Comparison of ENCODE assay signal across 24 mouse cellular contexts in genomic region chr5:31840406-31840805, GRCm38 (mm10).
DNase-seq lines count a peak whose midpoint lies in the region; ATAC-seq and TF ChIP-seq lines count a peak whose summit lies in the region.
"Had no signal": no experiment of that assay in that cellular context is flagged by ENCODE, and none has a peak within 500 bp of the region (broad histone marks: within the 10 kb centered on the region; RNA-seq: fewer than 3 reads in every experiment).

No protein-coding gene starts in this region.

- TF ChIP-seq EP300 in lung, postnatal 0 days (IDR thresholded peaks at IDR 0.05) = no peak

- TF ChIP-seq CTCF in lung, postnatal 0 days (IDR thresholded peaks at IDR 0.05) = no peak

- no peak overlapping the region for H3K4me2 ChIP-seq in heart, embryonic 13.5 days
- no peak overlapping the region for H3K4me2 ChIP-seq in kidney, embryonic 16.5 days (replicated peaks; ENCODE audit: low read depth, low read length)
- H3K4me2 ChIP-seq in lung, embryonic 15.5 days = no peak overlapping the region
- H3K4me2 ChIP-seq in lung, postnatal 0 days (replicated peaks; ENCODE audit: low read depth, low read length) = no peak overlapping the region
- H3K4me2 ChIP-seq: embryonic facial prominence, embryonic 13.5 days; embryonic facial prominence, embryonic 15.5 days; forebrain, embryonic 12.5 days had no signal

- H3K36me3 ChIP-seq in heart, embryonic 13.5 days = no peaks in the 10 kb centered on the region
- no peaks in the 10 kb centered on the region for H3K36me3 ChIP-seq in kidney, embryonic 16.5 days (ENCODE audit: insufficient read depth, low read length)
- no peaks in the 10 kb centered on the region for H3K36me3 ChIP-seq in lung, embryonic 15.5 days
- no peaks in the 10 kb centered on the region for H3K36me3 ChIP-seq in lung, postnatal 0 days (ENCODE audit: insufficient read depth, low read length)
- H3K36me3 ChIP-seq: embryonic facial prominence, embryonic 13.5 days; embryonic facial prominence, embryonic 15.5 days; forebrain, embryonic 10.5 days; forebrain, embryonic 12.5 days had no signal

- peaks cover 1% of the 10 kb centered on the region; the same call in 1 of the 2 replicates for H3K9me3 ChIP-seq in heart, embryonic 13.5 days
- H3K9me3 ChIP-seq in kidney, embryonic 16.5 days (ENCODE audit: low read length) = peaks cover 5% of the 10 kb centered on the region; the same call in 1 of the 2 replicates
- H3K9me3 ChIP-seq in lung, embryonic 15.5 days = no peaks in the 10 kb centered on the region
- no peaks in the 10 kb centered on the region for H3K9me3 ChIP-seq in lung, postnatal 0 days (ENCODE audit: low read length)
- H3K9me3 ChIP-seq: forebrain, embryonic 12.5 days had no signal

- intact Hi-C loops in heart, postnatal 36 days (cut with DNase I) = no loop called here

- 72% methylated on average over 1 of the region's 1 CpGs for WGBS in heart, embryonic 13.5 days
- 77% methylated on average over 1 of the region's 1 CpGs for WGBS in kidney, embryonic 16.5 days
- 55% methylated on average over 1 of the region's 1 CpGs for WGBS in lung, embryonic 15.5 days
- 58% methylated on average over 1 of the region's 1 CpGs for WGBS in lung, postnatal 0 days

- no peak overlapping the region for H3K4me3 ChIP-seq in heart, embryonic 13.5 days
- no peak overlapping the region for H3K4me3 ChIP-seq in kidney, embryonic 16.5 days (ENCODE audit: low read length)
- H3K4me3 ChIP-seq in lung, embryonic 15.5 days = no peak overlapping the region
- no peak overlapping the region for H3K4me3 ChIP-seq in lung, postnatal 0 days (ENCODE audit: low read depth, low read length)
- H3K4me3 ChIP-seq: embryonic facial prominence, embryonic 13.5 days; embryonic facial prominence, embryonic 15.5 days; erythroblast, embryonic 14.5 days; forebrain, embryonic 10.5 days; forebrain, embryonic 12.5 days had no signal

- ATAC-seq in heart, embryonic 13.5 days (ENCODE audit: extremely low read depth, insufficient number of reproducible peaks, low FRiP score, low TSS enrichment) = no peak
- no peak for ATAC-seq in kidney, embryonic 16.5 days (ENCODE audit: low FRiP score, low TSS enrichment)
- peak; percentile 89 for ATAC-seq in lung, embryonic 15.5 days (ENCODE audit: borderline replicate concordance, extremely low read depth, low FRiP score, low TSS enrichment)
- ATAC-seq in lung, postnatal 0 days = peak; percentile 71
- ATAC-seq: forebrain, embryonic 14.5 days had no signal

- H3K27ac ChIP-seq in heart, embryonic 13.5 days (replicated peaks) = peak overlapping the region; percentile 45
- H3K27ac ChIP-seq in kidney, embryonic 16.5 days (ENCODE audit: low read length) = 0 out of 2 replicates have a peak overlapping the region, but pooled peaks have one; percentile 21
- H3K27ac ChIP-seq in lung, embryonic 15.5 days = peak overlapping the region; percentile 54
- no peak overlapping the region for H3K27ac ChIP-seq in lung, postnatal 0 days (ENCODE audit: low read length)
- H3K27ac ChIP-seq: embryonic facial prominence, embryonic 13.5 days; embryonic facial prominence, embryonic 15.5 days; forebrain, embryonic 10.5 days; forebrain, embryonic 12.5 days had no signal

- H3K4me1 ChIP-seq in heart, embryonic 13.5 days = peaks cover 22% of the 10 kb centered on the region
- 0 out of 2 replicates have a peak, but pooled peaks cover 3% of the 10 kb centered on the region for H3K4me1 ChIP-seq in kidney, embryonic 16.5 days (ENCODE audit: insufficient read depth, low read length)
- peaks cover 14% of the 10 kb centered on the region; the same call in 1 of the 2 replicates for H3K4me1 ChIP-seq in lung, embryonic 15.5 days
- H3K4me1 ChIP-seq in lung, postnatal 0 days (ENCODE audit: insufficient read depth, low read depth, low read length) = no peaks in the 10 kb centered on the region
- H3K4me1 ChIP-seq: embryonic facial prominence, embryonic 13.5 days; embryonic facial prominence, embryonic 15.5 days; forebrain, embryonic 10.5 days; forebrain, embryonic 12.5 days had no signal

- no peak overlapping the region for H3K9ac ChIP-seq in heart, embryonic 13.5 days
- no peak overlapping the region for H3K9ac ChIP-seq in kidney, embryonic 16.5 days (replicated peaks; ENCODE audit: low read length)
- H3K9ac ChIP-seq in lung, embryonic 15.5 days = no peak overlapping the region
- H3K9ac ChIP-seq in lung, postnatal 0 days (replicated peaks; ENCODE audit: low read depth) = no peak overlapping the region
- H3K9ac ChIP-seq: embryonic facial prominence, embryonic 13.5 days; embryonic facial prominence, embryonic 15.5 days; forebrain, embryonic 12.5 days had no signal

- DNase-seq in heart, postnatal 36 days = no peak
- no peak for DNase-seq in kidney, postnatal 36 days
- DNase-seq in lung, postnatal 14 days = no peak
- DNase-seq in lung, postnatal 0 days (ENCODE audit: low spot score) = peak; percentile 54
- DNase-seq in lung, postnatal 10 days = no peak
- DNase-seq: adrenal gland, adult 2 months; adrenal gland, postnatal 10 days; adrenal gland, postnatal 25 days; cerebellum, adult 11 months; cerebellum, adult 18-20 months; cerebellum, adult 8-10 months; cerebellum, adult 9-11 months; cerebellum, postnatal 14 days; cerebellum, postnatal 36 days; embryo, embryonic 11 days had no signal

- no peaks in the 10 kb centered on the region for H3K27me3 ChIP-seq in heart, embryonic 13.5 days (replicated peaks)
- H3K27me3 ChIP-seq in kidney, embryonic 16.5 days (ENCODE audit: insufficient read depth, low read length) = no peaks in the 10 kb centered on the region
- H3K27me3 ChIP-seq in lung, embryonic 15.5 days = no peaks in the 10 kb centered on the region
- no peaks in the 10 kb centered on the region for H3K27me3 ChIP-seq in lung, postnatal 0 days (replicated peaks; ENCODE audit: insufficient read depth, low read length)
- H3K27me3 ChIP-seq: embryonic facial prominence, embryonic 13.5 days; embryonic facial prominence, embryonic 15.5 days; forebrain, embryonic 12.5 days had no signal

Comparison
In these comparisons a context has a peak if more than half of its experiments do, and no peak if none do; other contexts are left out.
1. ATAC-seq: peak in lung, embryonic 15.5 days (single experiment) and lung, postnatal 0 days (single experiment); none in heart, embryonic 13.5 days (single experiment) and kidney, embryonic 16.5 days (single experiment).